Mouse (Mus musculus): ENCODE data around the gene G3bp2. TPM values are rescaled to one million over a fixed set of nuclear protein-coding genes. Genes with fewer than 3 reads are reported as not detected.
A peak's percentile ranks its signal among the peaks of the same experiment; 100 is the strongest.

Gene G3bp2
- polyA plus RNA-seq, 1 experiment from 2014 or later, result 153 TPM

- peak overlapping the region; percentile 80 for H3K4me3 ChIP-seq (ENCODE audit: low read depth, low read length)
- peak overlapping the region; percentile 95 for H3K4me2 ChIP-seq (ENCODE audit: low read depth, low read length)
- H3K4me1 ChIP-seq (ENCODE audit: control insufficient read depth, insufficient read depth, low read length), result 0 out of 2 replicates have a peak, but pooled peaks cover 2% of the 10 kb centered on the region
- 0 out of 2 replicates have a peak overlapping the region, but pooled peaks have one; percentile 18 for H3K27ac ChIP-seq (replicated peaks; ENCODE audit: low read depth, low read length)
- ATAC-seq (ENCODE audit: low read depth), result peak; percentile 98
- H3K9me3 ChIP-seq (ENCODE audit: control insufficient read depth, low read length), result no peaks in the 10 kb centered on the region
- H3K27me3 ChIP-seq (replicated peaks; ENCODE audit: control insufficient read depth, insufficient read depth, low read length), result peaks cover 14% of the 10 kb centered on the region
- DNase-seq (ENCODE audit: low spot score), result peak; percentile 93
- H3K36me3 ChIP-seq (ENCODE audit: control insufficient read depth, insufficient read depth, low read length), result no peaks in the 10 kb centered on the region
- WGBS, result under 1% methylated on average over 56 of the region's 68 CpGs
- peak overlapping the region; percentile 55 for H3K9ac ChIP-seq (ENCODE audit: low read depth, low read length)
Observed at GRCm38 (mm10) chr5:92042377-92043348, 40.9 kb downstream of the G3bp2 start.

- Histone ChIP-seq H3K9me3 (ENCODE audit: control insufficient read depth, low read length) (no peaks in the 10 kb centered on the region), H3K4me3 (ENCODE audit: low read depth, low read length) (no peak overlapping the region), H3K4me2 (ENCODE audit: low read depth, low read length) (no peak overlapping the region), H3K4me1 (ENCODE audit: control insufficient read depth, insufficient read depth, low read length) (no peaks in the 10 kb centered on the region), H3K27me3 (replicated peaks; ENCODE audit: control insufficient read depth, insufficient read depth, low read length) (no peaks in the 10 kb centered on the region), H3K9ac (ENCODE audit: low read depth, low read length) (no peak overlapping the region), H3K27ac (replicated peaks; ENCODE audit: low read depth, low read length) (no peak overlapping the region), H3K36me3 (ENCODE audit: control insufficient read depth, insufficient read depth, low read length) (no peaks in the 10 kb centered on the region)
- 63% methylated on average over 2 of the region's 2 CpGs for WGBS
- DNase-seq (ENCODE audit: low spot score), result no peak
- ATAC-seq (ENCODE audit: low read depth), result no peak
Observed at GRCm38 (mm10) chr5:92019960-92020359, 63.6 kb downstream of the G3bp2 start.

GRCm38 (mm10) chr5:92011756-92012155 lies 71.8 kb downstream of the G3bp2 start:
- Histone ChIP-seq H3K4me3 (ENCODE audit: low read depth, low read length) (no peak overlapping the region), H3K4me2 (ENCODE audit: low read depth, low read length) (no peak overlapping the region), H3K27me3 (replicated peaks; ENCODE audit: control insufficient read depth, insufficient read depth, low read length) (no peaks in the 10 kb centered on the region), H3K36me3 (ENCODE audit: control insufficient read depth, insufficient read depth, low read length) (no peaks in the 10 kb centered on the region), H3K9me3 (ENCODE audit: control insufficient read depth, low read length) (no peaks in the 10 kb centered on the region), H3K4me1 (ENCODE audit: control insufficient read depth, insufficient read depth, low read length) (no peaks in the 10 kb centered on the region), H3K9ac (ENCODE audit: low read depth, low read length) (no peak overlapping the region), H3K27ac (replicated peaks; ENCODE audit: low read depth, low read length) (no peak overlapping the region)
- 58% methylated on average over 7 of the region's 7 CpGs for WGBS
- ATAC-seq (ENCODE audit: low read depth) (peak; percentile 53; the same call in 1 of the 2 replicates), DNase-seq (ENCODE audit: low spot score) (peak; percentile 73)

GRCm38 (mm10) chr5:92009827-92010226 lies 73.7 kb downstream of the G3bp2 start:
- Histone ChIP-seq H3K27me3 (replicated peaks; ENCODE audit: control insufficient read depth, insufficient read depth, low read length) (no peaks in the 10 kb centered on the region), H3K4me2 (ENCODE audit: low read depth, low read length) (no peak overlapping the region), H3K36me3 (ENCODE audit: control insufficient read depth, insufficient read depth, low read length) (no peaks in the 10 kb centered on the region), H3K4me1 (ENCODE audit: control insufficient read depth, insufficient read depth, low read length) (no peaks in the 10 kb centered on the region), H3K9ac (ENCODE audit: low read depth, low read length) (no peak overlapping the region), H3K4me3 (ENCODE audit: low read depth, low read length) (no peak overlapping the region), H3K9me3 (ENCODE audit: control insufficient read depth, low read length) (no peaks in the 10 kb centered on the region), H3K27ac (replicated peaks; ENCODE audit: low read depth, low read length) (no peak overlapping the region)
- WGBS, result 24% methylated on average over 2 of the region's 2 CpGs
- no peak for DNase-seq (ENCODE audit: low spot score)
- no peak for ATAC-seq (ENCODE audit: low read depth)

- H3K4me2 ChIP-seq (ENCODE audit: low read depth, low read length), result no peak overlapping the region
- no peaks in the 10 kb centered on the region for H3K4me1 ChIP-seq (ENCODE audit: control insufficient read depth, insufficient read depth, low read length)
- no peak overlapping the region for H3K27ac ChIP-seq (replicated peaks; ENCODE audit: low read depth, low read length)
- H3K4me3 ChIP-seq (ENCODE audit: low read depth, low read length), result no peak overlapping the region
- no peaks in the 10 kb centered on the region for H3K36me3 ChIP-seq (ENCODE audit: control insufficient read depth, insufficient read depth, low read length)
- 61% methylated on average over 2 of the region's 2 CpGs for WGBS
- DNase-seq (ENCODE audit: low spot score), result peak; percentile 62
- peak; percentile 68; the same call in 1 of the 2 replicates for ATAC-seq (ENCODE audit: low read depth)
- H3K9ac ChIP-seq (ENCODE audit: low read depth, low read length), result no peak overlapping the region
- no peaks in the 10 kb centered on the region for H3K27me3 ChIP-seq (replicated peaks; ENCODE audit: control insufficient read depth, insufficient read depth, low read length)
- H3K9me3 ChIP-seq (ENCODE audit: control insufficient read depth, low read length), result peaks cover 12% of the 10 kb centered on the region; the same call in 1 of the 2 replicates
Observed at GRCm38 (mm10) chr5:92003011-92003410, 80.5 kb downstream of the G3bp2 start.

Other genes starting within 250 kb of the G3bp2 start
- 38.7 and 40.4 TPM in 2 replicates for gene Rchy1, start 120.7 kb downstream of the G3bp2 start, polyA plus RNA-seq (2014; fragmentation: Nextera tagmentation; extraction: Ambion mirVana)
- 0.47 TPM in 1 of 2 replicates, not detected in the other for gene Odaph, start 96.2 kb downstream of the G3bp2 start, polyA plus RNA-seq (2014; fragmentation: Nextera tagmentation; extraction: Ambion mirVana)
- gene Cdkl2, start 39.8 kb downstream of the G3bp2 start, polyA plus RNA-seq (2014; fragmentation: Nextera tagmentation; extraction: Ambion mirVana), result 2.9 and 4.3 TPM in 2 replicates
- 41.8 and 49.3 TPM in 2 replicates for gene Uso1, start 54.2 kb upstream of the G3bp2 start, polyA plus RNA-seq (2014; fragmentation: Nextera tagmentation; extraction: Ambion mirVana)
- not detected in 2 replicates for gene U90926, start 131.7 kb upstream of the G3bp2 start, polyA plus RNA-seq (2014; fragmentation: Nextera tagmentation; extraction: Ambion mirVana)
- 0.25 and 0.36 TPM in 2 replicates for gene Ppef2, start 172.6 kb upstream of the G3bp2 start, polyA plus RNA-seq (2014; fragmentation: Nextera tagmentation; extraction: Ambion mirVana)
- gene Naaa, start 194.5 kb upstream of the G3bp2 start, polyA plus RNA-seq (2014; fragmentation: Nextera tagmentation; extraction: Ambion mirVana), result 15.1 and 17.4 TPM in 2 replicates
- gene Sdad1, start 226.8 kb upstream of the G3bp2 start, polyA plus RNA-seq (2014; fragmentation: Nextera tagmentation; extraction: Ambion mirVana), result 37.4 and 38.8 TPM in 2 replicates
- 0.21 and 0.22 TPM in 2 replicates for gene Cxcl9, start 244.4 kb upstream of the G3bp2 start, polyA plus RNA-seq (2014; fragmentation: Nextera tagmentation; extraction: Ambion mirVana)
- gene Art3, start 248.1 kb upstream of the G3bp2 start, polyA plus RNA-seq (2014; fragmentation: Nextera tagmentation; extraction: Ambion mirVana), result 6.6 and 10.3 TPM in 2 replicates

Measured in embryonic facial prominence, embryonic 14.5 days (tissue).